Mouse (Mus musculus): Measurements from ENCODE around the gene Gpr87.

Gpr87 gene

GRCm38 (mm10) chr3:59194938-59195337 is at the start of gene Gpr87:
Gene Gpr87, minus strand, starts transcription at chr3:59195104.
- no peak for DNase-seq (ENCODE audit: low read depth, low spot score)

DNA sequence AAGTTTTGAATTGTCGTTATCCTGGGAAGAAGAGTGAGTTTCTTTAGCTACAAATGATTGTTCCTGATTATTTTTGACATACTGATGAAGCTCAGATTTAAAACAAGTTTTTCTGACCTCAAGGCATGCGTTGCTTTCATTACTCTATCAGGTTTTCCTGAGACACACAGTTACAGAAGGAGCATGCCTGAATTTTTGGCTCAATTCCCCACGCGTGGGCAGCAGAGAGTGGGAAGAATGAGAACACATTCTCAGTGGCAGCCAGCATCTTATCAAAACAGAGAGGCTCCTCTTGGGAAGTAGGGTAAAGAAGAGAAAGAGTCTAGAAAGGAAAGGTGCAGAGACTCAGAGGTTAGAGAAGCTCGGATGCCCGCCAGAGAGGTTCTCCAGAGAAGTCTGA is 48.5 kb upstream of the Gpr87 start:
- DNase-seq (ENCODE audit: low read depth, low spot score) = no peak

- DNase-seq (ENCODE audit: low read depth, low spot score) = no peak
Observed at GRCm38 (mm10) chr3:59234878-59235277, 40.0 kb upstream of the Gpr87 start.

DNA sequence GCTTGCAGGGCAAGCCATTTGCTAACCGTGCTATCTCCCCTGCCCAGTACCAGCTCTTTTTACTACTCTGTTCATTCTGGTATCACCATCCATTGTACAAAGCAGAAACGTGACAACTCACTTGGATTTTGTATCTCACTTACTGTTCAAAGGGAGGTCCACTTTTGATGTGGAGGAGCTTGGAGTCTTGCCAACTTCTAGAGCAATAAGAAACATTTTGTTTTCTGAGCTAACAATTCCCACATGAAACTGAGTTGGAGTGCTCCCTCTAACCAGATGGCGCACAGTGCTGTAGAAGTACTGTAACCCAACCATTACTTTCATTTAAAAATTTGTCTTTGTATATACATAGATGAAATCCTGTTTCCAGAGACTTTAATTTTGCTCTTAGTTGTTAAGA is 36.0 kb upstream of the Gpr87 start:
- no peak for DNase-seq (ENCODE audit: low read depth, low spot score)

GRCm38 (mm10) chr3:59228730-59229551 is 34.0 kb upstream of the Gpr87 start:
- DNase-seq (ENCODE audit: low read depth, low spot score) = peak; percentile 49

DNA sequence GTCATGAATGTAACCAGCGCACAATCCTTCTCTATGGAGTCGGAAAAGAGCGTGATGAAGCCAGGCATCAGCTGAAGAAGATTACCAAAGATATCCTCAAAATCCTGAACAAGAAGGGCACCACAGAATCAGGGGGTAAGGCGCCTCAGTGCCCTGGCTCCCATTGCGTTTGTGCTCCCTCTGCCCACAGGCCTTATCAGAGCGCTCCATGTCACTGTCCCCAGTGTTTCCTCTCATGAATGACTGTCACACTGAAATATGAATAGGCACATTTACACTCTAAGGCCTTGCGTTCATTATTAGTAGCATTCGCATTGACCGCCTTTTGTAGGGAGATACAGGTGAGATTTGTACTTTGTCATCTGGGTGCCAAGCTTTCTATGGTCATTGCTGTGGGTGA is 32.8 kb upstream of the Gpr87 start:
- no peak for DNase-seq (ENCODE audit: low read depth, low spot score)

- no peak for DNase-seq (ENCODE audit: low read depth, low spot score)
Observed at GRCm38 (mm10) chr3:59225411-59225810, 30.5 kb upstream of the Gpr87 start.

DNA sequence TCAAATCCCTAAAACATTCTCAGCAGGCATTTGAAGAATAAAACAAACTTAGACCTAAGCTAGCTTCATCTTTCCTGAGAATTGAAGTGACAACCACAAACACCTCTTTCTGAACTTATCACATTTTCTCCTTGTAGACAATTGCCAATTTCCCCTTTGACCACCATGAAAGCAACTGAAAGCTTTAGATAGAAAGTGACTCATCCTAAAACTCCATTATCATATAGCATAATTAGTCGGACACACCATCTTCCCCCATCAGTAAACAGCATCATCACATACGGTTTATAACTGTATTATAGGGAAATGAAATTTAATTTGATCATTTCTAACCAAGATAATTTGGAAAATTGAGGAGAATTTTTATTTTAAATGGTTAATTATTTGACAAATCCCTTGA is 27.4 kb upstream of the Gpr87 start:
- DNase-seq (ENCODE audit: low read depth, low spot score) = no peak

DNA sequence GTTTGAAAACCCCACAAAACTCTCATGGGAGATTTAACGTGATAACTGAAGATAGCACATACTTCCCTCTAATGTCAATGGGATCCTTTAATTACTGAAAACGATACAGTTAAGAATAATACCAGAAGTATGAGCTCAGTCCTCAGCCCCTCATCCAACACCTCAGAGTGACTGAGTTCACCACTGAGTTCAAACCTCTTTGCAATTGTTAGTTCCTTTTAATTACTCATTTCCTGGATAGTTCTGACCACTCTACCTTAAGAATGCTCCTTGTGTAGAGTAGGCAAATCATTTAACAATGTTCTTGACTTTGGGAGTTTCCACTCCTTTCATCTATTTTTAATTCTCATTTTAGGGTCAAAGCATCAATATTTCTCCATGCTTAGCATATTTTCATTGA is 24.4 kb upstream of the Gpr87 start:
- no peak for DNase-seq (ENCODE audit: low read depth, low spot score)

DNA sequence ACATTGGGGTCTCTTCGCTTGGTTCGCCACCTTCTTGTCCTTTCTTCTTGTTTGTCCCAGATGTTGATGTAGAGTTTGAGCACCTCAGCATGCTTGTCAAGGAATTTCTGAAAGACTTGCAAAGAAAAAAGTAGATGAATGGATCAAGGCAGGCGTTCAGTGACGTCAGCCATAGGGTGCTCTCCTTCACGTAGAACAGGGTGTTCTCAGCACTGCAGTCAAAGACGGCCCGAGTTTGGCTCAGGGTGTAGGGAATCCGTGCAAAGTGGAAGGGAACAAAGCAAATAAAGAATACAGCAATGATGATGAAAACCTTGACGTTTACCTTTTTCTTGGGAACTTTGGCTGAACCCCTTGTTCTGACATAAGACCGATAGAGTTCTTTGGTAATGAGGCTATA is 22.3 kb upstream of the Gpr87 start:
- no peak for DNase-seq (ENCODE audit: low read depth, low spot score)

- DNase-seq (ENCODE audit: low read depth, low spot score) = no peak
Observed at GRCm38 (mm10) chr3:59212404-59212803, 17.5 kb upstream of the Gpr87 start.

DNA sequence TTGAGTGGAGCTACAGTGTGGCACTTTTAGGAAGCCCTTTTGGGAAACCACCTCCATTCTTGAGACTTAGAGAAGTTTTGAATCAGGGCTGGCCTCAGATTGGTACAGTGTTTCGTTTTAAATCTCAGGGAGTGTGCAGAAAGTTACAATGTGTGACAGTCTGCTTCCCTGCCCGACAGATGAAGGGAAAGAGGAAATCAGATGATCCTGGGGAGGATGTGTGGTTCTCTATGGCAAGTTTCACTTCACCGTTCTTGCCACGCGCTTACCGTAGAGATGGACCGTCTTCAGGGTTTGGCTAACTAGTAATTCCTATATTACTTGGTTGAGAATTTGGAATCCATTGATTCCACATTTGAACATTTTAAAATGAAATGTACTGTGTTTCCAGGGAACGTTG is 16.9 kb upstream of the Gpr87 start:
- DNase-seq (ENCODE audit: low read depth, low spot score) = peak; percentile 19

- no peak for DNase-seq (ENCODE audit: low read depth, low spot score)
Observed at GRCm38 (mm10) chr3:59210727-59211126, 15.8 kb upstream of the Gpr87 start, which contains the start of gene P2ry13. Gene P2ry13, minus strand, starts transcription at chr3:59210882.

GRCm38 (mm10) chr3:59210089-59210488 is 15.2 kb upstream of the Gpr87 start:
- DNase-seq (ENCODE audit: low read depth, low spot score) = no peak

GRCm38 (mm10) chr3:59208650-59209548 is 14.0 kb upstream of the Gpr87 start:
- peak; percentile 30 for DNase-seq (ENCODE audit: low read depth, low spot score)

DNA sequence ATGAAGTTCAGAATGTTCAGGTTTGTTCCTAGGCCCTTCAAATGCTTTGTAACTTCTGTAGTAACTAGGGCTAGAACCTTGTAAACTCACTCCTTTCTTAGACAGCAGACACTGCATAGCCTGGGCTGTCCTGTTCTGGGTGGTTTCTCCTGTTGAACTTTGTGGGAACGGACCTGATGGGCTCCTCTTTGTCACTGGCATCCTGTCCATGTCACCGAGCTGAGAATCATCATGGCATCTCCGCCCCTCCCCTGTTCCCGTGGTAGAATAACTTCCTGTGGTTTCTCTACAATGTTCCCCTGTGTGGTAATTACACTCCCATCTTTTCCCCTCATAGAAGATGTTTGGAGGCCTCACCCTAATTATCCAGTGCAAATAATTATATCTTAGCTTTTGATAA is 11.0 kb upstream of the Gpr87 start:
- DNase-seq (ENCODE audit: low read depth, low spot score) = no peak

DNA sequence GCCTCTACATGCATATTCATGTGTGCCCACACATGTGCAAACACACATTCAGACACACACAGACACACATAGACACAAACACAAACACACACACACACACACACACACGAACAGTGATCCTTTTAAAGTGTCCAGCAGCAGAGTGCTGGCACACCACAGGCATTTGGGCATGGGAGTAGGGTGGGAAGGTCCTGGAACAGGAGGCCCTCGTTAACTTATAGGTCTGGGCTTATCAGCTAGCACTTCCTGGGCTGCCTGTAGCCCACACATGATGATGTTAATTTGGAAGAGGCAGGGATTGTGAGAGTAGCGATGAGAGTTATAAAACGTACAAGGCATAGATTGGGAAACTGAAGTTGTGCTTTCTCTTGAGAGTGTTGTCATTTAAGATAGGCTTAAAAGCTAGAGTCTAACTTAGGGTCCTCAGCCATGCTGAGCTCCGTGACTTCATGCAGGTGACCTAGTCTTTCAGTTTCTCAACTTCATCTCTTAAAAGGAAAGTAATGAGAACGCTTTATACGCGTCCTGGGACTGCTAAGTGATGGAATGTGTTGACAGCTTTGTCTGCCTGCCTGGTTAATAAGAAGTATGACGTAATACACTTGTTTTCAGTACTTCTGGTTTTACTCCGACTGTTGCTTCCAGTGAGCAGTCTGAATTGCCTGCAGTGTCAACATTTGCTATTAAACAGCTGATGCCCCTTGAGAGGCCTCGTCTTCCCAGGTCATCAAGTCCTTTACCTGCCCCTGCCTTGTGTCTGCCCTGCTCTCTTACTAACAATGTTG is 10.0 kb upstream of the Gpr87 start:
- DNase-seq (ENCODE audit: low read depth, low spot score) = no peak

DNA sequence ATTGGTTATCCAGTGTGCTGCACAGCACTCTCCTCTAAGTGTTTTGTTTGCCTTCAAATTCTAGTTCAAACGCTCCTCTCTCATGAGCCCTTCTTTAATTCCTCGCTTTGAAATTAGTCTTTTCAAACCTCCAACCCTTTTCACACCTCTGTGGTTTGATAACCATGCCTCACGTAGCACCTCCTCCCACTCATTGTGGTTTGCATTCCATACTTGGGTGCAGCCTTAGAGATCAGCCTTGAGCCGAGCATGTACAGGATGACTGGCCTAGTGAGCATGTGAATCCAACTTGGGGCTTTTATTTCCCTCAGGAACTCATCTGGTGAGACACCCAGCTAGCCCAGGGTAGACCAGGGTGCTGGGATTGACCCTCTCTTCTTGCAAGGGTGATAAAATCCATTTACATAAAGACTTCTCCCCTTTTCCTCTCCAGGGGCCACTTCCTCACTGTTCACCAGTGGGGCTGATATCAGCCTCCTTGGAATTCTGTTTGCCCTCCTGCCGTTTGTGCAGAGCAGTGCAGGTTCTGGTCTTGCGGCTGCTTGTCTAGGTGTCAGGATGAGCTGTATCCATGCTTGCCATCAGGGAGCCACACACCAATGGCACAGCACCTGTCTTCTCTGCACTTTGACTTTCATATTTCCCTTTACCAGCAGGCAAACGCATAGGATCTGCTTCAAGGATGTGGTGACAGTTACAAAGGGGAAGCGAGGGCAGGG is 9.1 kb upstream of the Gpr87 start:
- no peak for DNase-seq (ENCODE audit: low read depth, low spot score)

GRCm38 (mm10) chr3:59197329-59197948 is 2.5 kb upstream of the Gpr87 start:
- no peak for DNase-seq (ENCODE audit: low read depth, low spot score)

DNA sequence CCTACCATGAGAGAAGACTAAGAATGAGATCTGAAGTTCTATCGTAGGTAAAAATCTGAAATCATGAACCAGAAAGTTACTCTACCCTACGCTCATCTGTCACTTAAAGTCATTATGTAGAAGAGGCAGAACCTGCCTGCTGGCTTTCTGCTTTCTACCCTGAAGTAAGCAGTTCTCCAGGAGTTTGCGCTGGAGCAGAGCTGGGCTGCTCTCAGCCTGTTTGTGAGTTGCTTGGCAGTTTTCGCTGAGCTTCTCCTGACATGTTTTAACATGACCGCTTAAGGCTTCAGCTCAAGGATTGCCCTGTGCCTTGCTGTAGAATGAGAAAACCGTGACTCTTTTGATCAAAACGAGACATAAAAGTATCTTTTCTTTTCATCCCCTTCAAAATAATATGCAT is 805 bp downstream of the Gpr87 start:
- DNase-seq (ENCODE audit: low read depth, low spot score) = no peak

DNA sequence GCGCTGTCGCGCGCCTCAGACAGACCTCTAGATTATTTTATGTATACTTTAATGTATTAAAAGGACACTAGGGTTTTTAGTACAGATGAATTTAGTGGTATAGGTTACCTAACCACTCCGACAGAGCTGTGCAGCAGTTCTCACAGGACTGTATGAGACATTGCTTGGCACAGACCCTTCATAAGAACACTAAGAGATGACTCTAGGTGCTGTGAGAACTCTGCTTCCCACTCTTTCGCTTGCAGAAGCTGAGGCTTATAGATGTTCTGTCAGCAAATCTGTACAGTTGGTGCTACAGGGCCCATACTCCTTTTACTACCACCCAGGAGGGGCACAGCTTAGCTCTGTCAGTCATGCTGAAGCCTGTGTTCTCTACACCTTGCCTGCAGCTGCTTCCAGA is 3.2 kb downstream of the Gpr87 start:
- no peak for DNase-seq (ENCODE audit: low read depth, low spot score)

Data from skeletal muscle tissue, adult 2 months (tissue).